Mouse (Mus musculus): ENCODE measurements around the gene Amh. TPM values are rescaled to one million over a fixed set of nuclear protein-coding genes. Genes with fewer than 3 reads are reported as not detected.
A peak's percentile ranks its signal among the peaks of the same experiment; 100 is the strongest.
"Not testable (repeated sequence)": the region's sequence is repeated elsewhere in the genome, so short reads cannot be mapped to it uniquely, and the experiment has no call there.

Gene Amh
- total RNA-seq, 1 experiment from 2014 or later = not detected

DNA sequence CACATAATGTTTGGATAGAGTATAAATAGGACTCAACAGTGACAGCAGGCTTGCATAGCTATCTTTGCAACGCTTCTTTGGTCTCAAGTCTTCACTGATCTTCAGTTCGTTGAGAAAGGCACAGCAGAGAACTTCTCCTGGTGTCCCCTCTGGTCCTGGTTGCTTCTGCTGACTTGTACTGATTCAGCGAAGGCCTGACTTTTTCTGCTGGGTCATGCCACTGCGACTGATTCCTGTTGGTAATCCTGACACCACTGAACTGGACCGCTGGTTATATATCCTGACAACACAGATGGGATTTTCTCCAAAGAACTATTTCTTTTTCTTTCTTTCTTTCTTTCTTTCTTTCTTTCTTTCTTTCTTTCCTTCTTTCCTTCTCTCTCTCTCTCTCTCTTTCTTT is 17.5 kb downstream of the Amh start:
- ATAC-seq (replicated peaks; ENCODE audit: insufficient number of reproducible peaks, low FRiP score, low TSS enrichment, poor library complexity, severe bottlenecking) = no peak

DNA sequence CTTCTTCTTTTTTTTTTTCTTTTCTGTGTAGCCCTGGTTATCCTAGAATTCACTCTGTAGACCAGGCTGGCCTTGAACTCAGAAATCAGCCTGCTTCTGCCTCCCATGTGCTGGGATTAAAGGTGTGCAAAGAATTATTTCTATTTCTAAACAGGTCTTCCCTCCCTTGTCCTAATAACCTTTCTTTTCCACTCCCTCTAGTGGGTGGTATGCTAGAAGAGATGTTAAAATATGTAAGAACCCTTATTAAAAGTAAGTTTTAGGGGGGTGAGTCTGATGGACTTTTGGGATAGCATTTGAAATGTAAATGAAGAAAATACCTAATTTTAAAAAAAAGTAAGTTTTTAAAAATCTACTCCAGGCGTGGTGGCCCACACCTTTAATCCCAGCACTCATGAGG is 18.3 kb downstream of the Amh start:
- no peak for ATAC-seq (replicated peaks; ENCODE audit: insufficient number of reproducible peaks, low FRiP score, low TSS enrichment, poor library complexity, severe bottlenecking)

- no peak for ATAC-seq (replicated peaks; ENCODE audit: insufficient number of reproducible peaks, low FRiP score, low TSS enrichment, poor library complexity, severe bottlenecking)
These were observed 19.0 kb downstream of the Amh start for GRCm38 (mm10) chr10:80823847-80824643.

DNA sequence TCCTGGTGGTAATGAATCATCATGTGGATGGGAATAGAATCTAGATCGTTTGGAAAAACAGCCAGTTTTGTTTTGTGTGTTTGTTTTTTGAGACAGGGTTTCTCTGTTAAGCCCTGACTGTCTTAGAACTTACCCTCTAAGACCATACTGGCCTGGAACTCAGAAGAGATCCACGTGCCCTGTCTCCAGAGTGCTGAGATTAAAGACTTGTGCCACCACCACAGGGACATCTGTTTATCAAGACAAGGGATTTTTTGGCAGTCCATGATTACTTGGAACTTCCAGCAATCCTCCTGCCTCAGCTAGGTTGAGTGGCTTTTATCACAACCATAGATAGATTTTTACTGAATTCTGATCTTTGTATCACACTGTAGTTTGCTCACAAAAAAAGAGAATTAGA is 19.8 kb downstream of the Amh start:
- ATAC-seq (replicated peaks; ENCODE audit: insufficient number of reproducible peaks, low FRiP score, low TSS enrichment, poor library complexity, severe bottlenecking) = no peak

DNA sequence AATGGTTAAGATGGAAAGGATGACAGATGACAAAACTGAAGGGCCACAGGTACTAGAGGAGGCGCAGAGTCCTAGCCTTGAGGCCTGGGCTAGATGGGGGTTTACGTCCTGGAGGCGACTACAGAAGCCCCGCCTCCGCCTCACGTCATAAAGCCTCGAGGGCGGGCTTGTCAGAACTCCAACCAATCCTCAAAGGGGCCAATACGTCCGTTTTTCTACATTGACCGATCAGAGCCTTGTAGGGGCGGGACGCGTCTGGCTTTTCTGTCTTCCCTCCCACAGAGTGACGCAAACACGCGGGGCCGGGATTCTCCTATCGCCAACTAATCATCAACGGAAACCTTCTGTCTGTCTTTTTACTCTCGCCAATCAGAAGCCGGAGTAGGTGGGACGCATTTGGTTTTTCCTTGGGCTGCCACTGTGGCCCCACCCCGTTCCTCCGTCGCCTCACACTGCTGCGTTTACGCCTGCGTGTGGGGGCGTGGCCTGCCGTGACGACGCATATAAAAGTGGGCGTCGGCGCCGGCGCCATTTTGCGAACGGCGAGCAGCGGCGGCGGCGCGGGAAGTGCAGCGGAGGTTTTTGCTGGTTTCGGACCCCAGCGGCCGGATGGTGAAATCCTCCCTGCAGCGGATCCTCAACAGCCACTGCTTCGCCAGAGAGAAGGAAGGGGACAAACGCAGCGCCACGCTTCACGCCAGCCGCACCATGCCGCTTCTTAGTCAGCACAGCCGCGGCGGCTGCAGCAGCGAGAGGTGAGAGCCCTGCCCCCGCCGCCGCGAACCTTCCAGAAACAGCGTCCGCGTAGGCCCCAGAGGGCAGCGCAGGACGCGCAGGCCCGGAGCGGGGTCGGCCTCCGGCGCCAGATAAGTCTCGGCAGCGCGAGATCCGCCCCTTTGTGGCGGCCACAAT is 21.4 kb downstream of the Amh start, which contains the start of gene Oaz1:
Oaz1 (plus strand) TSS at position 506 of the 912 bp plus-strand sequence.
- ATAC-seq (replicated peaks; ENCODE audit: insufficient number of reproducible peaks, low FRiP score, low TSS enrichment, poor library complexity, severe bottlenecking) = peak; percentile 92

DNA sequence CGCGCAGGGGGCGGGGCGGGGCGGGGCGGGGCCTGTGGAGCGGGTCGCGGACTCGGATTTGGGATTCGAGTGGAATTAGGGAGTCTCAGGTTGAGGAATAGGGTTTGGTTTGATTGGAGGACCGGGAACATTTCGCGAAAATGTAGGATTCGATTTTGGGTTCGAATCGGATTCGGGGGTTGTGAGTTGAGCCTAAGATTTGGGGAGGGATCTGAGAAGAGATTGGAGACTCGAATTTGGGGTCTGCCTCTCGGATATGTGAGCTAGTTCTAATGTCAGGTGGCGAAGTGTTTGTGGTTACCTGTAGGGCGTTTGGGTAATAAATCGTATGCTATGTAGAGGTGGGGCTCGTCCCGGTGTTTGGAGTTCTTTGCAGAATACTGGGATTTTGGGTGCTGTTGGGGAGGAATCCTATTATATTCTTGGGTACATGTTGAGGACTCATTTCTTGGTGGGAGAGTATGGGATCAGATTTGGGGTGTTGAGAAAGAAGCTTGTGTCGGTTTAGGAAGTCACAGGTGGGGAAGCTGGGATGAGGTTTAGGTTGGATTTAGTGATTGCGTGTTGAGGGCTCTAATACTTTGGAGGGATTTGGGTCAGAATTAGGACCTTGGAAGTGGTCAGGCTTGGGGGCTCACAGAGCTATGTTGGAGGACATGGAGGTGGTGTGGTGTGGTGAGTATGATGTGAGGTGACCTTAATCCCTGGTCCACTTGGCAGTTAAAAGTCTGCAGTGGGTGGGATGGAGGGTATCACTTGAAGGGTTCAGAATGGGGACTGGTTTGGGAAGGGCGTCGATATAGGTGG is 22.2 kb downstream of the Amh start:
- no peak for ATAC-seq (replicated peaks; ENCODE audit: insufficient number of reproducible peaks, low FRiP score, low TSS enrichment, poor library complexity, severe bottlenecking)

DNA sequence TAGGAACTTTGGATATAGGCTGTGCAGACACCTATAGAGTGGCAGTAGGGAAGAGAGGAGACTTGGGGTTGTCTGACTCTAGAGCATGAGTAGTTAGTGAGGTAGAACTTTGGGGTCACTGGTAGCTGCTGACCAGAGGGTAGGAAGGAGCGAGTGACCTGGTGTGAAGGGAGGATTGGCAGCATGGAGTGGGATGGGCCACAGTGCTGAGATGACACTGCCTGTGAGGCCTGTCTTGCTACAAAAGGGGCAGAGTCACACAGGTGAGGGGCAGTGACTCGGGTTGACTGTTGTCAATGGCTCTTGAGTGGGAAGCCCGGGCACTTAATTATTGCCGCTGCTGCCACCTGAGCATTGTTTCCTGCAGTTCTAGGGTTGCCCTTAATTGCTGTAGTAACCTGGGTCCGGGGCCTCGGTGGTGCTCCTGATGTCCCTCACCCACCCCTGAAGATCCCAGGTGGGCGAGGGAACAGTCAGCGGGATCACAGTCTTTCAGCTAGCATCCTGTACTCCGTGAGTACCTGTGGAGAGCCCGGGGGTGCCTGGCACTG is 22.9 kb downstream of the Amh start:
- ATAC-seq (replicated peaks; ENCODE audit: insufficient number of reproducible peaks, low FRiP score, low TSS enrichment, poor library complexity, severe bottlenecking) = no peak

DNA sequence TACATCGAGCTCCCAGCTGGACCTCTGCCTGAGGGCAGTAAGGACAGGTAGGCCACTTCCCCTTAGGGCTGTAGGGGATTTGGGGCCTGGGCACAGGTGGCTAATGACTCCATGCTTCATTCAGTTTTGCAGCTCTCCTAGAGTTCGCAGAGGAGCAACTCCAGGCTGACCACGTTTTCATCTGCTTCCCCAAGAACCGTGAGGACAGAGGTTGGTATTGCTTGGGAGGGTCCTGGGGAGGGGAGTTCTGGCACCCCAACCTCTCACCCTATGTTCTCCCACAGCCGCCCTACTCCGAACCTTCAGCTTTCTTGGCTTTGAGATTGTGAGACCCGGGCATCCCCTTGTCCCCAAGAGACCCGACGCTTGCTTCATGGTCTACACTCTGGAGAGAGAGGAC is 23.5 kb downstream of the Amh start:
- ATAC-seq (replicated peaks; ENCODE audit: insufficient number of reproducible peaks, low FRiP score, low TSS enrichment, poor library complexity, severe bottlenecking) = not testable (repeated sequence)

- no peak for ATAC-seq (replicated peaks; ENCODE audit: insufficient number of reproducible peaks, low FRiP score, low TSS enrichment, poor library complexity, severe bottlenecking)
These were observed 24.6 kb downstream of the Amh start for GRCm38 (mm10) chr10:80829359-80830278.

DNA sequence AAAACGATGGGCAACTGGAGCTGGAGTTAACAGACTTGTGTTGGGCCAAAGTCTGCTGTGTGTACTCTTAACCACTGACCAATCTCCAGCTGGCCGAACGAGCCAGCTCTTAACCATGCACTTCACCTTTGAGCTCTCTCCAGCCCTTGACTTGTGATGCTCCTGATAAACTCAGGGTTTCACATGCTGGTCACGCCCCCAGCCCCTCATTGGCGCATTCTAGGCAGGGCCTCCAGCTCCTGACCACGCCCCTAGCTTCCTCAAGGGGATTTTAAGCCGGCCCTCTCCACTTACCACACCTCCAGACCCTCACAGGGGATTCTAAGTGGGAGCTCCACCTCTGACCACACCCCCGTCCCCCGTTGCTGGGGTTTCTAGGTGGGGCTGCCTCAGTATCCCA is 26.1 kb downstream of the Amh start:
- no peak for ATAC-seq (replicated peaks; ENCODE audit: insufficient number of reproducible peaks, low FRiP score, low TSS enrichment, poor library complexity, severe bottlenecking)

GRCm38 (mm10) chr10:80832818-80833217 is 27.8 kb downstream of the Amh start:
- no peak for ATAC-seq (replicated peaks; ENCODE audit: insufficient number of reproducible peaks, low FRiP score, low TSS enrichment, poor library complexity, severe bottlenecking)

- no peak for ATAC-seq (replicated peaks; ENCODE audit: insufficient number of reproducible peaks, low FRiP score, low TSS enrichment, poor library complexity, severe bottlenecking)
These were observed 30.6 kb downstream of the Amh start for GRCm38 (mm10) chr10:80835617-80836016.

GRCm38 (mm10) chr10:80836949-80837379 is 31.9 kb downstream of the Amh start:
- no peak for ATAC-seq (replicated peaks; ENCODE audit: insufficient number of reproducible peaks, low FRiP score, low TSS enrichment, poor library complexity, severe bottlenecking)

- no peak for ATAC-seq (replicated peaks; ENCODE audit: insufficient number of reproducible peaks, low FRiP score, low TSS enrichment, poor library complexity, severe bottlenecking)
These were observed 32.8 kb downstream of the Amh start for GRCm38 (mm10) chr10:80837827-80838226.

- no peak for ATAC-seq (replicated peaks; ENCODE audit: insufficient number of reproducible peaks, low FRiP score, low TSS enrichment, poor library complexity, severe bottlenecking)
These were observed 33.4 kb downstream of the Amh start for GRCm38 (mm10) chr10:80838346-80838912.

- no peak for ATAC-seq (replicated peaks; ENCODE audit: insufficient number of reproducible peaks, low FRiP score, low TSS enrichment, poor library complexity, severe bottlenecking)
These were observed 34.8 kb downstream of the Amh start for GRCm38 (mm10) chr10:80839848-80840247.

DNA sequence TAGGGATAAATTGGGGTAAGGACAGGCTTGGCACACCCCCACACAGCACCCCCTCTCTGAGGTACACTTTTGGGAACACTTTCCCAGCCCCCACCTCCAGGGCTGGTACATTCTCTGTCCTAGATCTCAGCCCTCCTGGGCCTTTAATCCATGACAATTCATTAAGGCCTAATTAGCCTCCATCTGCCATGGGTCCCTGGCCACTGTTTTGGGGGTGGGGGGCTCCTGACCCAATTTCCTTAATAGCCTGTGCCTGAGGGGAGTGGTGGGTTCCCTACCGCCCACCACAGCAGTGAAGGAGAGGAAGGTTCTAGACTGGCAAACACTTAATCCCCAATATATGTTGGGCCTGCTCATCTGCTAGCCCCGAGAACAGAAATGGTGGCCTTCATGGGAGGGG is 36.6 kb downstream of the Amh start:
- ATAC-seq (replicated peaks; ENCODE audit: insufficient number of reproducible peaks, low FRiP score, low TSS enrichment, poor library complexity, severe bottlenecking) = no peak
